Mouse (Mus musculus) bone marrow, adult 2 months (tissue): ENCODE results near the gene 9830107B12Rik.

Experiments used
- CTCF ChIP-seq: fragments of 200-500 bp; IDR thresholded peaks from 2 replicates; pipeline ENCODE4 v1.5.1; 2011; ENCODE audit warnings: low read length, control low read depth; ENCODE audit not compliant: control insufficient read depth, insufficient read depth
- POLR2A ChIP-seq: fragments of 200-500 bp; IDR thresholded peaks from 2 replicates; pipeline ENCODE4 v1.6.1; 2011; ENCODE audit warnings: low read depth, mild to moderate bottlenecking, control low read depth, low read length, borderline replicate concordance; ENCODE audit not compliant: control insufficient read depth

- TF ChIP-seq CTCF: no peak
- no peak for TF ChIP-seq POLR2A
Observed at GRCm38 (mm10) chr17:48089019-48089418, 57.0 kb downstream of the 9830107B12Rik start, which contains the start of gene 1700067P10Rik.
